Mouse (Mus musculus): ENCODE measurements around the gene Sh3yl1.

- no peak for TF ChIP-seq CHD2 (IDR thresholded peaks at IDR 0.05; ENCODE audit: low read length)
- TF ChIP-seq GABPA (IDR thresholded peaks at IDR 0.05; ENCODE audit: insufficient replicate concordance, low read depth, low read length): no peak
- no peak for TF ChIP-seq E2F4 (IDR thresholded peaks at IDR 0.05; ENCODE audit: insufficient replicate concordance, low read depth, low read length)
- TF ChIP-seq POLR2A (IDR thresholded peaks at IDR 0.05; ENCODE audit: low read depth, low read length): no peak
- no peak for TF ChIP-seq ZC3H11A (IDR thresholded peaks at IDR 0.05; ENCODE audit: low read depth, low read length)
- TF ChIP-seq MAZ (IDR thresholded peaks at IDR 0.05; ENCODE audit: low read depth, low read length): no peak
- peak in 1 of 2 experiments; percentile 56; a peak in 2 of 4 replicates for TF ChIP-seq CTCF (conservative IDR thresholded peaks at IDR 0.05 in 1 of 2, IDR thresholded peaks at IDR 0.05 in 1 of 2; ENCODE audit: low read depth in 2 of 2, low read length in 2 of 2)
- TF ChIP-seq ZKSCAN1 (IDR thresholded peaks at IDR 0.05; ENCODE audit: borderline replicate concordance, low read depth, low read length): no peak
- TF ChIP-seq BHLHE40 (IDR thresholded peaks at IDR 0.05; ENCODE audit: low read depth, low read length): no peak
Measured at GRCm38 (mm10) chr12:30879447-30879846, 32.0 kb upstream of the Sh3yl1 start.

All from CH12.LX (cell line).